Mouse (Mus musculus): ENCODE results near the gene Grk6.

- TF ChIP-seq POLR2A (IDR thresholded peaks at IDR 0.05; ENCODE audit: low read depth, low read length) = no peak
- TF ChIP-seq CTCF (IDR thresholded peaks at IDR 0.05; ENCODE audit: extremely low read depth, insufficient read length, insufficient replicate concordance, low read depth, low read length) = no peak
Measured at GRCm38 (mm10) chr13:55450511-55450980, 5.7 kb downstream of the Grk6 start.

Data from small intestine, adult 2 months (tissue).